Mouse (Mus musculus) ES-E14 (cell line): ENCODE results near the gene Plxnd1.

ENCODE experiments used
- HCFC1 ChIP-seq: IDR thresholded peaks from 2 replicates; pipeline ENCODE4 v1.6.1; 2012; ENCODE audit warnings: low read length, inconsistent platforms, borderline replicate concordance; ENCODE audit not compliant: insufficient read depth
- MAFK ChIP-seq: IDR thresholded peaks from 2 replicates; pipeline ENCODE4 v1.6.1; 2014; ENCODE audit warnings: mild to moderate bottlenecking, low read depth, low read length, inconsistent platforms; ENCODE audit not compliant: insufficient read depth
- ZC3H11A ChIP-seq: IDR thresholded peaks from 2 replicates; pipeline ENCODE4 v1.6.1; 2012; ENCODE audit warnings: low read depth, mild to moderate bottlenecking, inconsistent platforms, low read length, borderline replicate concordance
- ZNF384 ChIP-seq: IDR thresholded peaks from 2 replicates; pipeline ENCODE4 v1.6.1; 2012; ENCODE audit warnings: low read depth, low read length, inconsistent platforms

DNA sequence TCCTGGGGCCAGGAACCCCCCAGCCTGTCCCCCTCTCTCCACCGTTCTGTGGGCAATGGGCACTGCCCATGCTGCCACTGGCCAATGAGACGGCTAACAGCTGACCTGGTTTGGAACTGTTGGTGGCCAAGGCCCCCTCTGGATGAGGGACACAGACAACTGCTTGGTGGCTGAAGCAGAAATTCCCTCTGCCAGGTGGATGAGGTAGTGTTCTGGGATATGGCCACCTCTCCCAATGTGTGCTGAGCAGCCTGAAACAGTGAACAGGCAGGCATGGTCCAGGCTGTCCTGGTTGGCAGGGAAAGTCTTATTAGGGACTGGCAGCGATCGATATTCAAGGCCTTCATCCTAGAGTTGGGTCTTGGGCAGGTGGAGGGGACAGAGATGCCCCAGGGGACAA lies 39.6 kb downstream of the Plxnd1 start:
- TF ChIP-seq HCFC1 = no peak
- TF ChIP-seq MAFK = no peak
- no peak for TF ChIP-seq ZNF384
- TF ChIP-seq ZC3H11A = no peak
